Mouse (Mus musculus) midbrain, embryonic 13.5 days (tissue): ENCODE results near the gene Hsd17b14. TPM values are rescaled to one million over a fixed set of nuclear protein-coding genes. Genes with fewer than 3 reads are reported as not detected.
A peak's percentile ranks its signal among the peaks of the same experiment; 100 is the strongest.

Experiments used
- ATAC-seq: fragments of 200-750 bp; cut with Nextera tagmentation; 2 replicates; pipeline ENCODE4 v1.8.0; 2017; ENCODE audit warnings: mild to moderate bottlenecking, moderate TSS enrichment, moderate library complexity
- H3K27ac ChIP-seq: fragments of 300-500 bp; sonication (generic); 2 replicates; pipeline ENCODE4 v1.5.1; 2015; ENCODE audit warnings: inconsistent platforms, mild to moderate bottlenecking, moderate library complexity
- H3K27me3 ChIP-seq: fragments of 300-500 bp; sonication (generic); 2 replicates; pipeline ENCODE4 v1.6.1; 2015; ENCODE audit warnings: mild to moderate bottlenecking, inconsistent platforms
- H3K36me3 ChIP-seq: fragments of 300-500 bp; sonication (generic); 2 replicates; pipeline ENCODE4 v1.6.1; 2015; ENCODE audit warnings: mild to moderate bottlenecking, inconsistent platforms
- H3K4me1 ChIP-seq: fragments of 300-500 bp; sonication (generic); replicated peaks from 2 replicates; pipeline ENCODE4 v1.6.1; 2015; ENCODE audit warnings: inconsistent platforms
- H3K4me2 ChIP-seq: fragments of 300-500 bp; sonication (generic); replicated peaks from 2 replicates; pipeline ENCODE4 v1.6.1; 2015; ENCODE audit warnings: moderate library complexity, mild to moderate bottlenecking, inconsistent platforms
- H3K4me3 ChIP-seq: fragments of 300-500 bp; sonication (generic); replicated peaks from 2 replicates; pipeline ENCODE4 v1.5.1; 2015; ENCODE audit warnings: mild to moderate bottlenecking, inconsistent platforms
- H3K9ac ChIP-seq: fragments of 300-500 bp; sonication (generic); replicated peaks from 2 replicates; pipeline ENCODE4 v1.6.1; 2015; ENCODE audit warnings: mild to moderate bottlenecking, inconsistent platforms
- H3K9me3 ChIP-seq: fragments of 300-500 bp; sonication (generic); 2 replicates; pipeline ENCODE4 v1.6.1; 2016; ENCODE audit warnings: mild to moderate bottlenecking, inconsistent platforms
- WGBS: fragments of 180-500 bp; shearing (Covaris S2); methylation state at CpG from one replicate; pipeline ENCODE4 v1.1.7; 2015; 5-methylcytosine and 5-hydroxymethylcytosine counted together
- polyA plus RNA-seq: library from polyadenylated mRNA; unstranded; fragments of >200 nt; fragmentation: Nextera tagmentation; extraction: Ambion mirVana; gene quantifications from 2 replicates; pipeline ENCODE4 v1.2.1, GENCODE M21; 2015

Hsd17b14 gene
- polyA plus RNA-seq, 1 experiment from 2014 or later = 0.13 TPM

DNA sequence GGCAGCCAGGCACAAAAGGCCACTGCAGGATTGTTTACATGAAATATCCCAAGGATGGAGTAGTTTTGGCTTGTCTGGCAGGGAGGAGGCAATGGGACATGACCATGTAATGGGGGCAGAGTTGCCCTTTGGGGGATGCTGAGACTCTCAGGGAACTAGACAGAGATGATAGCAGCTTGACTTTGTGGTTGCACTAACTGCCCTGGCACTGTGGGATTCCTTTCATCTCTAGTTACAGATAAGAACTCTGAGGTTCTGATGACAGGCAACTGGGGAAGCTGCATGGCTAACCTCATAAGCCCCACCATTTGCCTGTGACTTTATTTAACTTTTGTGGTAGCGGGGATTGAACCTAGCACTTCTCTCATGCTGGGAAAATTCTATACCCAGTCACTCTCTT lies 41.4 kb downstream of the Hsd17b14 start:
- Histone ChIP-seq H3K4me3 (no peak overlapping the region), H3K4me2 (no peak overlapping the region), H3K9me3 (no peaks in the 10 kb centered on the region), H3K9ac (no peak overlapping the region), H3K27me3 (0 out of 2 replicates have a peak, but pooled peaks cover 4% of the 10 kb centered on the region), H3K4me1 (no peaks in the 10 kb centered on the region), H3K27ac (no peak overlapping the region), H3K36me3 (no peaks in the 10 kb centered on the region)
- no peak for ATAC-seq
- 84% methylated on average over 1 of the region's 1 CpGs for WGBS

DNA sequence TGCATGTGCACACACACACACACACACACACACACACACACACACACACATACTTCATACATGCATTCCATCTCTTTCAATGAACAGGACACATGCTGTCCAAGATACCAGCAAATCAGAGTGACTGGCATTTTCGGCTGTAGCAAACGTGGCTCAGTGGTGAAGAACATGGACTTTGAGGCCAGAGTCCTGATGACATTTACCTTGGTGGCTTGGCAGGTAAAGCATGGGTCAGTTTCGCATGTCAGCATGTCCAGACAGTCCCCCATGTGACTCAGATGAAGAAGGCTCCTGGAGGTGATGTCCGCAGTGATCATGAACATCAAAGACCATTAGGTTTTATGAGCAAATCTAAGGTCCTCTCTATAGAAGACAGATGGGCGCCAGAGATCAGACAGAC lies 42.3 kb downstream of the Hsd17b14 start:
- H3K9ac ChIP-seq = no peak overlapping the region
- H3K4me2 ChIP-seq = no peak overlapping the region
- 91% methylated on average over 5 of the region's 5 CpGs for WGBS
- H3K9me3 ChIP-seq = no peaks in the 10 kb centered on the region
- H3K36me3 ChIP-seq = no peaks in the 10 kb centered on the region
- H3K4me3 ChIP-seq = no peak overlapping the region
- H3K4me1 ChIP-seq = no peaks in the 10 kb centered on the region
- H3K27me3 ChIP-seq = 0 out of 2 replicates have a peak, but pooled peaks cover 4% of the 10 kb centered on the region
- no peak for ATAC-seq
- no peak overlapping the region for H3K27ac ChIP-seq

DNA sequence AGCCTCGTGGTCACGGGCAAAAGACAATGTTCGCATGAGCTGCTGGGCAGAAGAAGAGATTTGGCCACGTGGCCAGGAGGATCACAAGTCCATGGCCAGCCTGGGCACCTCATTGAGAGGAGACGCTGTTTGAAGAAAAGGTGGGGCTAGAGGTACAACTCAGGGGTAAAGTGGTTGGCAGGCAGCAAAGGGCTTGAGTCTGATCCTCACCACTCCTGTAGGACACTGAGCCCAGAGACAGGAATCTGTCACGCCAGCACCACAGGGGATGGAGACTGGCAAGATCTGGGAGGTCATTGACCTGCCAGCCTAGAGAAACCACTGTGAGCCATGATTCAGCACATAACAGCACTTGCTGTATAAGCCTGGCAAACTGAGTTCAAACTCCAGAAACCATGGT lies 42.8 kb downstream of the Hsd17b14 start:
- no peak overlapping the region for H3K27ac ChIP-seq
- ATAC-seq = no peak
- H3K4me2 ChIP-seq = no peak overlapping the region
- H3K9ac ChIP-seq = no peak overlapping the region
- H3K4me3 ChIP-seq = no peak overlapping the region
- WGBS = 94% methylated on average over 6 of the region's 6 CpGs
- no peaks in the 10 kb centered on the region for H3K4me1 ChIP-seq
- H3K36me3 ChIP-seq = no peaks in the 10 kb centered on the region
- no peaks in the 10 kb centered on the region for H3K9me3 ChIP-seq
- 0 out of 2 replicates have a peak, but pooled peaks cover 4% of the 10 kb centered on the region for H3K27me3 ChIP-seq

DNA sequence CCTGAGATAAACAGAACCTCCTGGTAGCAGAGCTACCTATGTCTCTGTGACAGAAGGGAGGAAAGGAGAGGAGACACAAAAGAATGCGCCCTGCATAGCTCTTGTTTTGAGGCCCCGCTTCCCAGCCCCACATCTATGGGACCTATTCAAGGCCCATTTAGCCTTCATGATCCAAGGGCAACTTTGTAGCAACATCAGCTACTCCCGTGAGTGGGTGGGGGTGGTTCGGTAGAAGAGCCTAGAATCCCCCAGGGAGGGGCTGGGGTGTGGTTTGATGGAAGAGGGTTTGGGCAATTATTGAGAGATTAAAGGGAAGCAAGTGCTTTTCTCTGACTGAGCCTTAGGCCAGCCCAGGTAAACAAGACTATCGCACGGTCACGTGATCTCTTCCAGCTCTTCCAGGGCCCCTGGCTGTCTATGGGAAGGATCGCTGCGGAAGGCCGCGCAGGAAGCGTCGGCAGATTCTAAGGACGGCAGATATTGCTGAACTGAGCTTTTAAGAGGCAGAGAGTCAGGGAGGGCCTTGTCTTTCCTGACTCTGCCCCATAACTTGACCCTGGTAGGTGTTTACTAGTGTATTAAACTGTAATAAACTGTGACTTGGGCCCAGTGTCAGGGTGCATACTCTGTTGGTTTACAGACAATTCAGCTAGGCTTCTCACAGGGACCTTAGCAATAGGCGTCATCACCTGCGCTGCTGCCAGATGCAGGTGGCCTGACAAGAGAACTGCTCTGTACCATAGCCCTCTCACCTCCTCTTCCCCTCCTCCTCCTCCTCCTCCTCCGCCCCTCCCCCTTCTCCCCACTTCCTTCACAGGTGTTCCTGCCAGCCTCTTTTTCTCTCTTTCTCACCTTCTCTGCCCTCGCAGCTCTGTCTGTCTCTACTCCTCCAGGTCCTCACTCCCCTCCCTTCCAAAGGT lies 44.5 kb downstream of the Hsd17b14 start:
- Histone ChIP-seq H3K4me3 (no peak overlapping the region), H3K9ac (no peak overlapping the region), H3K27me3 (0 out of 2 replicates have a peak, but pooled peaks cover 4% of the 10 kb centered on the region), H3K27ac (no peak overlapping the region), H3K9me3 (no peaks in the 10 kb centered on the region), H3K4me1 (no peaks in the 10 kb centered on the region), H3K36me3 (no peaks in the 10 kb centered on the region), H3K4me2 (no peak overlapping the region)
- ATAC-seq = no peak
- 53% methylated on average over 18 of the region's 18 CpGs for WGBS

DNA sequence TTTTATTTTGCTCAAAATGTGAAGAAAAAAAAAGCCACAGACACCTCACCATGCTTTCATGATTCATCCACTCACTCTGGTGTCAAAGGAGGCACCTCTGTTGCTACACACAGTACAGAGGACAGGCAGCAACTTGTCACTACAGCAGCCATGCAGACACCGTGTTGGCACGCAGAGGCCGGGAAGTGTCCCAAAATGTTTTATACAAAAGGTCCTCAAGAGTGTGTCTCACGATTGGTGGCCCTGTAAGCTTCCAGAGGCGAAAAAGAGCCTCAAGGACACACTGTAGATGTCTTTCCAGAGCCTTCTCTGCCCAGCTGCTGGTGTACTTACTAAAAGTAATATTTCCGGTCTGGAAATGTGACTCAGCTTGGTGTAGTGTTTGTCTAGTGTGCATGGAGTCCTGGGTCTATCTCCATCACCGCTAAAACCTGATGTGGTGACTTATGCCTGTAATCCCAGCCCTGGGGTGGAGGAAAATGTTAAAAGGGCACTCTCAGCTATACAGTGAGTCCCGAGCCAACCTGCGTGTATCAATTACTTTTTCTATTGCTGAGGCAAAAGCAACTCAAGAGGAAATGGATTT lies 51.1 kb downstream of the Hsd17b14 start:
- no peak for ATAC-seq
- no peak overlapping the region for H3K9ac ChIP-seq
- H3K4me2 ChIP-seq = no peak overlapping the region
- H3K4me1 ChIP-seq = no peaks in the 10 kb centered on the region
- no peaks in the 10 kb centered on the region for H3K27me3 ChIP-seq
- H3K9me3 ChIP-seq = no peaks in the 10 kb centered on the region
- H3K4me3 ChIP-seq = no peak overlapping the region
- 84% methylated on average over 9 of the region's 9 CpGs for WGBS
- H3K27ac ChIP-seq = no peak overlapping the region
- H3K36me3 ChIP-seq = no peaks in the 10 kb centered on the region

DNA sequence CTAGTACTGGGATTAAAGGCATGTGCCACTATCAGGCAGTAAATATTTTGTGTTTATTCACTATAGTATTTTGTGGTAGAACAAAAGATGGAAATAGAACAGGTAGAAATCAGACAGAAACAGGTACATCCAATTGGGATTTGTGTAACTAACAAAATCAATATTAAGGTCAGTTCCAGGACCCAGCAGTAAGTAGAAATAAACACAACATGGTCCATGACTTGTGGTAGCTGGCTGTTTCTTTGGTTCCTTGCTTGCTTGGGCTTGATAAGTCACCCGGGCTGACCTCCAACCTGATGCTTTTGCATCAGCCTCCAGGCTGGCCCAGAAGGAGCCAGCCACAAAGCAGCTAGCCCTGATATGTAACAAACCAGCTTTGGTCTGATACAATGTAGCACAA lies 54.8 kb downstream of the Hsd17b14 start:
- Histone ChIP-seq H3K9me3 (no peaks in the 10 kb centered on the region), H3K27me3 (no peaks in the 10 kb centered on the region), H3K4me2 (no peak overlapping the region), H3K9ac (no peak overlapping the region), H3K4me3 (no peak overlapping the region), H3K27ac (no peak overlapping the region), H3K4me1 (no peaks in the 10 kb centered on the region), H3K36me3 (no peaks in the 10 kb centered on the region)
- 79% methylated on average over 1 of the region's 1 CpGs for WGBS
- no peak for ATAC-seq

DNA sequence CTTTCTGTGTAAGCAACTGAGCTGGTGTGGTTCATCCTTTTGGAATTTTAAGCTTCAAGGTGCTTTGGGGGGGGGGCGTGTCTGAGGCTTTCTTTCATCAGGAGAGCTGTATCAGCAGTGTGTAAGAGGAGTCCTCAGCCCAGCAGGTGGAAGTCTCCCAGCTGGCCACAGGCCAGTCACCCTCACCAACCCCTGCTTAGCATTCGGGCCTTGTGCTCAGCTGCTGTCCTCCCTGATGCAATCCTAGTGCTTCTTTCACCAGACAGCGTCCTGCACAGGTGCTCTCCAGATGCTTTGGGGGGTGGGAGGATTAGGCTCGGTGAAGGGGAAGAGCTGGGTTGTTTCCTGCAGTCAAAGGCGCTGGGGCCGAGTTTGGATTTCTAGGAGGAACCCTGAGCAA lies 61.6 kb downstream of the Hsd17b14 start:
- H3K36me3 ChIP-seq = no peaks in the 10 kb centered on the region
- H3K4me3 ChIP-seq = no peak overlapping the region
- no peak overlapping the region for H3K9ac ChIP-seq
- WGBS = 21% methylated on average over 6 of the region's 6 CpGs
- H3K27ac ChIP-seq = no peak overlapping the region
- 0 out of 2 replicates have a peak, but pooled peaks cover 6% of the 10 kb centered on the region for H3K4me1 ChIP-seq
- H3K9me3 ChIP-seq = no peaks in the 10 kb centered on the region
- ATAC-seq = no peak
- H3K4me2 ChIP-seq = no peak overlapping the region
- H3K27me3 ChIP-seq = peaks cover 41% of the 10 kb centered on the region

DNA sequence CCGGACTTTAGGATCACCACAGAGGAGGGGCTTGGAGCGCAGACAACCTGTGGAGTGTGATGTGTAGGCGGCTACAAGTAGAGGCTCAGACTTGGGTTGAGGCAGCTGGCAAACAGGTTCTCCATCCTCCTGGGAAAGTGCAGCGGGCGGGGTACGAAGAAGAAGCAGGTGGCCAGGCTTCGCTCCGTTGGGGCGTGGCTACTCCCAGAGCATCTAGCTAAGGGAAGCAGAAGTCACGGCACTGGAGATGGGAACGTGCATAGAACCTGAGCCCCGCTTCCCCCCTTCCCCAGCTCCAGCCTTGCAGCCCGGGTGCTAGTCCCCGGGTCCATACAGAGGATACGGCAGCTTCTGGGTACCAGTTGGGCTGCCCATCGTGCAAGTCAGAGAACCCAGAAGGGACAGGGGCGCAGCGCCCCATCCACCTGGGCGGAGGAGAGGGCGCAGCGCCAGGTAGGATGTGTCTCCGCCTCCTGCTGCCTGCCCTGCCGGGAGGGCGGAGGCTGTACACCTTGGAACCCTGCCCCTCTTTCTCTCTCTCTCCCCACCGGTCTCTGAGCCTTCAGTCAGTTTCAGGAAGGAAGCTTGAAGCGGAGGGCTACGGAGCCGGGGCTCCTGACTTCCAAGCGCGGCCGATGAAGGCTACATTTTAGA lies 62.5 kb downstream of the Hsd17b14 start, which contains the start of gene Fut1:
Gene Fut1, plus strand, starts transcription at position 248 of the 654 bp plus-strand sequence.
- 6% methylated on average over 31 of the region's 31 CpGs for WGBS
- Histone ChIP-seq H3K27me3 (peaks cover 41% of the 10 kb centered on the region), H3K36me3 (no peaks in the 10 kb centered on the region), H3K27ac (no peak within 1 kb of the TSS), H3K4me2 (0 out of 2 replicates have a peak within 1 kb of the TSS, but pooled peaks have one; percentile 13), H3K4me3 (peak within 1 kb of the TSS; percentile 5; the same call in 1 of the 2 replicates), H3K9ac (0 out of 2 replicates have a peak within 1 kb of the TSS, but pooled peaks have one; percentile 14), H3K4me1 (0 out of 2 replicates have a peak, but pooled peaks cover 6% of the 10 kb centered on the region), H3K9me3 (no peaks in the 10 kb centered on the region)
- ATAC-seq = no peak

Other genes starting within 250 kb of the Hsd17b14 start
- 7.3 and 10.8 TPM in 2 replicates for gene Trpm4, start 221.1 kb upstream of the Hsd17b14 start, polyA plus RNA-seq
- 0.10 and 0.26 TPM in 2 replicates for gene Hrc, start 219.6 kb upstream of the Hsd17b14 start, polyA plus RNA-seq
- 17.2 and 19.8 TPM in 2 replicates for gene Ppfia3, start 187.9 kb upstream of the Hsd17b14 start, polyA plus RNA-seq
- gene Lin7b, start 184.3 kb upstream of the Hsd17b14 start, polyA plus RNA-seq = 7.1 and 7.9 TPM in 2 replicates
- 223 and 238 TPM in 2 replicates for gene Snrnp70, start 159.2 kb upstream of the Hsd17b14 start, polyA plus RNA-seq
- gene Kcna7, start 149.2 kb upstream of the Hsd17b14 start, polyA plus RNA-seq = not detected in 2 replicates
- not detected in 2 replicates for gene Ntf5, start 141.2 kb upstream of the Hsd17b14 start, polyA plus RNA-seq
- 0.50 TPM in 1 of 2 replicates, not detected in the other for gene Lhb, start 134.1 kb upstream of the Hsd17b14 start, polyA plus RNA-seq
- 20.6 and 23.4 TPM in 2 replicates for gene Gys1, start 120.0 kb upstream of the Hsd17b14 start, polyA plus RNA-seq
- 121 and 123 TPM in 2 replicates for gene Ruvbl2, start 116.8 kb upstream of the Hsd17b14 start, polyA plus RNA-seq
- 6,845 and 7,096 TPM in 2 replicates for gene Ftl1, start 95.0 kb upstream of the Hsd17b14 start, polyA plus RNA-seq
- gene Bax, start 88.0 kb upstream of the Hsd17b14 start, polyA plus RNA-seq = 259 and 265 TPM in 2 replicates
- gene Tulp2, start 73.0 kb upstream of the Hsd17b14 start, polyA plus RNA-seq = 0.22 TPM in 1 of 2 replicates, not detected in the other
- not detected in 2 replicates for gene Gm45808, start 68.1 kb upstream of the Hsd17b14 start, polyA plus RNA-seq
- gene Dhdh, start 66.1 kb upstream of the Hsd17b14 start, polyA plus RNA-seq = 3.3 and 3.6 TPM in 2 replicates
- gene Nucb1, start 44.5 kb upstream of the Hsd17b14 start, polyA plus RNA-seq = 86.7 and 101 TPM in 2 replicates
- gene Ppp1r15a, start 28.6 kb upstream of the Hsd17b14 start, polyA plus RNA-seq = 11.7 and 11.9 TPM in 2 replicates
- 0.23 and 0.46 TPM in 2 replicates for gene Plekha4, start 28.6 kb upstream of the Hsd17b14 start, polyA plus RNA-seq
- gene Bcat2, start 15.3 kb downstream of the Hsd17b14 start, polyA plus RNA-seq = 20.7 and 24.5 TPM in 2 replicates
- gene Fgf21, start 60.6 kb downstream of the Hsd17b14 start, polyA plus RNA-seq = 0.17 TPM in 1 of 2 replicates, not detected in the other
- gene Fut1, start 62.4 kb downstream of the Hsd17b14 start, polyA plus RNA-seq = not detected in 2 replicates
- 0.17 TPM in 1 of 2 replicates, not detected in the other for gene Izumo1, start 66.9 kb downstream of the Hsd17b14 start, polyA plus RNA-seq
- 7.5 and 9.4 TPM in 2 replicates for gene Rasip1, start 72.6 kb downstream of the Hsd17b14 start, polyA plus RNA-seq
- gene Mamstr, start 85.1 kb downstream of the Hsd17b14 start, polyA plus RNA-seq = 3.1 and 4.8 TPM in 2 replicates
- gene Fut2, start 111.5 kb downstream of the Hsd17b14 start, polyA plus RNA-seq = 0.06 and 0.09 TPM in 2 replicates
- gene Ntn5, start 129.1 kb downstream of the Hsd17b14 start, polyA plus RNA-seq = 0.39 and 0.59 TPM in 2 replicates
- 0.17 and 0.31 TPM in 2 replicates for gene Sec1, start 139.5 kb downstream of the Hsd17b14 start, polyA plus RNA-seq
- 35.9 and 40.0 TPM in 2 replicates for gene Car11, start 144.9 kb downstream of the Hsd17b14 start, polyA plus RNA-seq
- gene Dbp, start 150.2 kb downstream of the Hsd17b14 start, polyA plus RNA-seq = 3.4 and 4.0 TPM in 2 replicates
- 643 and 684 TPM in 2 replicates for gene Rpl18, start 160.6 kb downstream of the Hsd17b14 start, polyA plus RNA-seq
- gene Sphk2, start 163.1 kb downstream of the Hsd17b14 start, polyA plus RNA-seq = 24.3 and 27.1 TPM in 2 replicates
- gene Fam83e, start 166.3 kb downstream of the Hsd17b14 start, polyA plus RNA-seq = 1.0 and 1.3 TPM in 2 replicates
- not detected in 2 replicates for gene Spaca4, start 170.9 kb downstream of the Hsd17b14 start, polyA plus RNA-seq
- gene Lmtk3, start 228.8 kb downstream of the Hsd17b14 start, polyA plus RNA-seq = 22.8 and 24.0 TPM in 2 replicates
- 5.5 and 5.6 TPM in 2 replicates for gene Sult2b1, start 229.8 kb downstream of the Hsd17b14 start, polyA plus RNA-seq